Mouse (Mus musculus) cortical plate, adult 2 months (tissue): Measurements from ENCODE around the gene Krtap4-6.

Experiments
- CTCF ChIP-seq: fragments of 200-500 bp; IDR thresholded peaks from 2 replicates; pipeline ENCODE4 v1.5.1; 2011; ENCODE audit warnings: mild to moderate bottlenecking, control low read depth, low read length; ENCODE audit not compliant: insufficient read depth; ENCODE audit errors: extremely low read depth
- POLR2A ChIP-seq: fragments of 200-500 bp; IDR thresholded peaks from 2 replicates; pipeline ENCODE4 v1.6.1; 2011; ENCODE audit warnings: mild to moderate bottlenecking, low read length, control low read depth; ENCODE audit not compliant: insufficient read depth; ENCODE audit errors: extremely low read depth

- no peak for TF ChIP-seq CTCF
- TF ChIP-seq POLR2A: no peak
Measured at GRCm38 (mm10) chr11:99637086-99637485, 28.7 kb downstream of the Krtap4-6 start.
